Mouse (Mus musculus) lung, adult 2 months (tissue): ENCODE measurements at regions not wholly inside any gene's neighbourhood (a gene's known extent, or its start where the extent isn't known, plus 50 kb on each side); places are given as distances from the start of the nearest gene placed in this dataset.

Experiments used
- CTCF ChIP-seq: fragments of 200-500 bp; IDR thresholded peaks from 2 replicates; pipeline ENCODE4 v1.5.1; 2011; ENCODE audit warnings: mild to moderate bottlenecking, low read length, control low read depth; ENCODE audit not compliant: insufficient read depth
- POLR2A ChIP-seq: fragments of 200-500 bp; IDR thresholded peaks from 2 replicates; pipeline ENCODE4 v1.6.1; 2011; ENCODE audit warnings: low read depth, mild to moderate bottlenecking, control low read depth, low read length, borderline replicate concordance; ENCODE audit errors: extremely low read depth

DNA sequence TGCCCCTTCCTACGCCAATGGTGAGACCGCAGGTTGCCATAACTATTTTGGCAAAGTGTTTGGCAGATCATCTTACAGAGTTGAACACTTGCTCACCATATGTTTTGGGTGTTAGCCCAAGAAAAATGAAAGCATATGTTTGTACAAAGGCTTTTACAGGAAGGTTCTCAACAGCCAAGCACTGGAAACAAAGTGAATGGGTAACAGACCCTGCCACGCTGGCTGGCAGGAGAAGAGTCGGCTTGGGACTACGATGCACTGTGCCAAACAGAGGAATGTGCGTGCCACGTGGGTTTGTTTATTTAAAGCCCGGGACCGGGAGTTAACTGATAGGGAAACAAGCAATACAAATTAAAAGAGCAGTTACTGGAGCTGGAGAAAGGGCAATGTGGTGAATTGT, 255.0 kb upstream of the Rgma start:
- no peak for TF ChIP-seq CTCF
- TF ChIP-seq POLR2A = no peak
